Mouse (Mus musculus): ENCODE data around the gene Cpsf3. TPM values are rescaled to one million over a fixed set of nuclear protein-coding genes. Genes with fewer than 3 reads are reported as not detected.

Gene Cpsf3
- total RNA-seq (2021): 10 to 100 TPM; 48.2 to 50.7 TPM

- DNase-seq (ENCODE audit: extremely low spot score in 1 of 2, low spot score in 1 of 2): no peak
Measured at GRCm38 (mm10) chr12:21284761-21285441, at the start of gene Cpsf3. Cpsf3 (plus strand) TSS chr12:21285391.

GRCm38 (mm10) chr12:21241965-21242364, 43.2 kb upstream of the Cpsf3 start:
- no peak for DNase-seq (ENCODE audit: extremely low spot score in 1 of 2, low spot score in 1 of 2)

- no peak for DNase-seq (ENCODE audit: extremely low spot score in 1 of 2, low spot score in 1 of 2)
Measured at GRCm38 (mm10) chr12:21244375-21244960, 40.7 kb upstream of the Cpsf3 start.

- no peak for DNase-seq (ENCODE audit: extremely low spot score in 1 of 2, low spot score in 1 of 2)
Measured at GRCm38 (mm10) chr12:21247711-21248392, 37.3 kb upstream of the Cpsf3 start.

- DNase-seq (ENCODE audit: extremely low spot score in 1 of 2, low spot score in 1 of 2): no peak
Measured at GRCm38 (mm10) chr12:21260494-21261256, 24.5 kb upstream of the Cpsf3 start.

DNA sequence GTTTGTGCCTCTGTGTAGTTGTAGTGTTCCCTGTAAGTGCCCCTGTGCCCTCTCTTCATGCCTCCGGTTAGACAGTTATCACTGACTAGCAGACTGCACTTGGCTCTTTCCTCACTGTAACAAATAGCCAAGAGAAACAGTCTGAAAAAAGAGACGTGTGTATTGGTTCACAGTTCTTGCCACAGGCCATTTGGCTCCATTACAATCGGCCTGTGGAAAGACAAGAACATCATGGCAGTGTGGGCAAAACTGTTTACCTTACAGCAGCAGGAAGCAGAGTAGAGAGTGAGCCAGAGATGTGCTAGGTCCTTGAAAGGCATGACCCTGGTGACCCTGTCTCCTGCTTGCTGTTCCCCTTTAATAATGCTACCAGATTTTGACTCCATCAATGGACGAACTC, 23.7 kb upstream of the Cpsf3 start:
- no peak for DNase-seq (ENCODE audit: extremely low spot score in 1 of 2, low spot score in 1 of 2)

- no peak for DNase-seq (ENCODE audit: extremely low spot score in 1 of 2, low spot score in 1 of 2)
Measured at GRCm38 (mm10) chr12:21263256-21263655, 21.9 kb upstream of the Cpsf3 start.

- no peak for DNase-seq (ENCODE audit: extremely low spot score in 1 of 2, low spot score in 1 of 2)
Measured at GRCm38 (mm10) chr12:21264241-21264640, 20.9 kb upstream of the Cpsf3 start.

DNA sequence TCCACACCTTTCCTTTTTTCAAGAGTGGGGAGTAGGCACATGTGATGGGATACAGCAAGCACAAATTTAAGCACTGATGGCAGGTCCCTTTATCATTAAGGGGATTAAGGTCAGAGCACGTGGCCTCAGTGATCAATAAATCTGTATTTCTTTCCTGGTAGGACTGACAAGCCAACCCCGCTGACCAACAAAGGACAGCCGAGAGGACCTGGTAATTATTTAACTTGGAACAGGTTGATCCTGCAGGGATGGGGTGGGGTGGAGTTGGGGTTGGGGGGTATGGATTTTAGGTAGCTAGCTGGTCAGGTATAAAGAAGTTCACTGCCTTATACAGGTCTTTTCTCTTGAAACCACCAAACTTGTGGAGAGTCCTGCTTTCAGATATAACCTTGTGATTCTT, 20.2 kb upstream of the Cpsf3 start:
- DNase-seq (ENCODE audit: extremely low spot score in 1 of 2, low spot score in 1 of 2): no peak

DNA sequence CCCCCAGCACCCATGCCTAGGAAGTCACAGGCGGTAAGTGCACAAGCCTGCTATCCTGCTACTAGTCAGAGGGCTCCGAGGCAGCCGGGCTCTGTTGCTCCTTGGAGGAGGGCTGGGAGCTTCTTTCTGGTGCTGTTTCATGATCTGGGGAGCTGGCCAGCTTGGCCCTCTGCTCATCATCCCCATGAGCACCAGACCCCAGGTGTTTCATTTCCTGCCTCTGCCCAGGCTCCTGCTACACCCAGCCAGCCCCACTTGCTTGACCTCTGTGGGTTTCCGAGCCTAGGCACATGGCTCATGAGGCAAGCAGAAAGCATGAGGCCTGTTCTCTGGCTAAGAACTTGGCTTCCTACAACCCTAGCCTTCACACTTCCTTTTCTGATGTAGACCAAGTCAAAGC, 19.7 kb upstream of the Cpsf3 start:
- no peak for DNase-seq (ENCODE audit: extremely low spot score in 1 of 2, low spot score in 1 of 2)

DNA sequence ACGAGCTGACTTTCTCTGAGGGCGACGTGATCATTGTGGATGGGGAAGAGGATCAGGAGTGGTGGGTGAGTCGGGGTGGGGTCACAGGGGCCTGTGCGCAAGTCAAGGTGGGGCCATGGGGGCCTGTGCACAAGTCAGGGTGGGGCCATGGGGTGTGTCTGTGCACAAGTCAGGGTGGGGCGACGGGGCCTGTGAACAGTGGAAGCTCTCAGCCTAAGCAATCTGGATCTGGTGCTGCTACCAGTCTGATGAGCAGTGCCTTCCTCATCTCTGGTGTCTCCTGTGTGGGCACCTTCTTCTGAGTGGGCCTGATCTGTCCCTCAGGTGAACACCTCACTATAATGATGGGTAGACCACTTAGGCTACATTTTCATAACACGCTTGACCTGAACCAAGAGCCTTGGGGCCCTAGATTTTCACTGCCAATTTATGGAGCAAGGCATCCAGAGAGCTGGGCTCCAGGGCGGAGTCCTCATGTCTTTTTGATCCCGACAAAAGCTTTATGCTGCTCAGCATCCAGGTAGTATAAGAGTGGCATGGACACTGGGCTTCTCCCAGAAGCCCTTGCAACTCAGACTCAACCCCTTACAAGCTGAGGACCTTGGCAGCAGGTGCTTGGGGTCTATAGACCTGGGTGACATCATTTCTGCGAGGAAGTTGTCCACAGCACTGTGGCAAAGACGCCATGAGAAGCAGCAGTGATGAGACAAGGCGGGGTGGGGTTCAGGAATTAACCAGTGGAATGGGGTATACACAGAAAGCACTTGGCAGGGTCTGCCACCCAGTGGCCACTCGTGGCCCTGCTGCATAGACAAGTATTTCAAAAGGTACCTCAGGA, 19.0 kb upstream of the Cpsf3 start:
- DNase-seq (ENCODE audit: extremely low spot score in 1 of 2, low spot score in 1 of 2): peak; percentile 54 to 63

- no peak for DNase-seq (ENCODE audit: extremely low spot score in 1 of 2, low spot score in 1 of 2)
Measured at GRCm38 (mm10) chr12:21266784-21267098, 18.4 kb upstream of the Cpsf3 start.

GRCm38 (mm10) chr12:21268083-21268616, 17.0 kb upstream of the Cpsf3 start:
- DNase-seq (ENCODE audit: extremely low spot score in 1 of 2, low spot score in 1 of 2): no peak

- no peak for DNase-seq (ENCODE audit: extremely low spot score in 1 of 2, low spot score in 1 of 2)
Measured at GRCm38 (mm10) chr12:21274446-21274845, 10.7 kb upstream of the Cpsf3 start.

GRCm38 (mm10) chr12:21277352-21277864, 7.8 kb upstream of the Cpsf3 start:
- DNase-seq (ENCODE audit: extremely low spot score in 1 of 2, low spot score in 1 of 2): no peak

DNA sequence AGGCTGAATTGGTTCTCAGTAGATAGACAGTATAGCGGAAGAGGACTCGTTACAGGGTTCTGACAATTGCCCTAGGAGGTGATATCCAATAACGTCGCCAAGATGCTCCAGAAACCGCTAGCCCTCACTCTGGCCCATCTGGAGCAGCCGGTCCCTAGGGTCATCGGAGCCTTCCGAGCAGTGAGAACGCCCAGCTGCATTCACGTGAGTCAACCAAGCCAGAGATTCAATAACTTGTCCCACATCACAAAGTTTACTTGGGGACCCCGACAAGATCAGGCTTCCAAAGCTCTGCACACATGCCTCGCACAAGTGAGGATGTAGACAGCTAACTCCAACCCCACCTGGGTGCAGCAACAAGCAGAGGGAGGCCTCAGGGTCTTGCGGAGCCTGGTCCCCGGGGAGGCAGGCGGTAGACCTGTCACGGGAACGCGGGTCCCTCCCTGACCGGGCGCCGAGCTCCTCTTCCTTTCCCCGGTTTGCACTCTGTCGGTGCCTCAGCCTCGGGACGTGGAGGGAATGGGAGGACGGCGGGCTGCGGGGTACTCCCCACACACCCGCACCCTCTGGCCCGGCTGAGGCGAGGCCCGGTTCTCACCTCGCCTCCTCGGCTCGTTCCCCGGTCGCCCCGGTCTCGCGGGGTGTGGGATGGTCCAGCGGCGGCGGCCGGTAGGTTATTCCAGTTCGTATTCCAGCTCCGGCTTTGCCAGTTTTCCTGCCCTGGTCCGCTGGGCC, 484 bp downstream of the Cpsf3 start:
- peak in 1 of 2 experiments; percentile 93 for DNase-seq (ENCODE audit: extremely low spot score in 1 of 2, low spot score in 1 of 2)

DNA sequence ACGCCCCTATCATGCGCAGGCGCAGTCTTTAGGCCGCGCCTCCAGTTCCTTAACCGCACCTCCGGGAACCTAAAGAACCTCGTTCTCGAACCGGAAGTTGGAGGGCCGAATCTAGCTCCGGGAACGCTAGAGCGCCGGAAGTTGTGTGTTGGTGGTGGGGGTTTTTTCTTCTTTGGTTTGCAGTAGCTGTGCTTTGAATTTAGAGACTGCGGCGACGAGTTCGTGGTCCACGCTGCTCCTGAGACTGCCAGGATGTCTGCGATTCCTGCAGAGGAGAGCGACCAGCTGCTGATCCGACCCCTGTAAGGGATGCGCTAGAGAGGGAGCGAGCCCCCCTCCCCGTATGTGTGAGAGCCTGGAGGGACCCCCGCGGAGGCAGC, 1.0 kb downstream of the Cpsf3 start, which contains the start of gene Itgb1bp1:
Itgb1bp1 (minus strand) TSS at position 42 of the 380 bp plus-strand sequence.
- peak in 1 of 2 experiments; percentile 95 for DNase-seq (ENCODE audit: extremely low spot score in 1 of 2, low spot score in 1 of 2)

DNA sequence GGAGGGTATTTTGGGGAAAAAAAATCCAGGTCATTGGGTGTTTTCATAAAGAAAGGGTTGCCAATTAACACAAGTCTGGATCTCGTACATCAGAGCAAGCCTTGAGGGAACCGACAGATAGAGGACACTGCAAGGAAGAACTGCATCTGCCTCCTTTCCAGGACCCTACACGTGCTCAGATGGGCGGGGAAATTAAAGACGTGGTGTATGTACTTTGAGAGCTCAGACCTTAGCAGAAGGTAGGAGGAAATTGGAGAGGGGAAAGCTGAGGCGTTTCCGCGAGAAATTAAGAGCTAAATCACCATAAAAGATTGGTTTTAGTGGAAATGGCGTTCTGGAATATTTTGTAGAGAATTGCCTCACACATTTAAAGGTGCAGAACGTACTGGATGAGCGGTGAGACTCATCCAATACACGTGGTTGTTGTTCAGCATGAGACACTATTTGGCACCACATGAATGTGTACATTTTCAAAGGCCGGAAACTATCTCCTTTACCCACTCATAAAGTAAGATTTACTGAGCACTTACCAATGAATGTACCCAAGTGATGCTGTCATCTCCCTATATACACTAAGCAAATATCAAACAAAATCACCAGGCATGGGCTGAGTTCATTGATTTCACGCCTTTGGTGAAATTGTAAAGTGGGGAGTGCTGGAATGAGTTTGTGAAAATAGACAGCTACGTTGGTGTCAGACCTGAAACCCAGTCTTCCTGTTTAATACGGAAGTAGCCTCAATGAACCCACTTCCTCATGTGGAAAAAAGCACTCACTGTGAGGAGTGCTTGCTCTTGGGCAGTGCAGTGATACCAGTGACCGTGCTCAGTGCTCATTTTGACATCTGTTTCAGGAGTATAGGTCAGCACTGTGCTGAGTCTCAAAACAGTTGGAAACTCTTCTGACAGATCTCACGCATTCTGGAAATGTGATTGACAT, 1.8 kb downstream of the Cpsf3 start:
- DNase-seq (ENCODE audit: extremely low spot score in 1 of 2, low spot score in 1 of 2): no peak

Measured in layer of hippocampus, postnatal 25 days (tissue).